Mouse (Mus musculus) frontal cortex, adult 2 months (tissue): ENCODE measurements around the gene Islr. TPM values are rescaled to one million over a fixed set of nuclear protein-coding genes. Genes with fewer than 3 reads are reported as not detected.

Experiments
- DNase-seq, 2 experiments: peaks; one replicate each; pipeline ENCODE4 v3.0.0; 2022; ENCODE audit warnings: low spot score in 1 of 2; ENCODE audit errors: extremely low spot score in 1 of 2
- polyA plus RNA-seq: library from polyadenylated mRNA; depleted of rRNA; stranded (reverse); fragments of >200 nt; gene quantifications from 2 replicates; pipeline ENCODE4 v1.2.3, GENCODE M21; 2012

The Islr gene
- polyA plus RNA-seq, 1 experiment = 108 TPM

GRCm38 (mm10) chr9:58197781-58198701 is 6.1 kb downstream of the Islr start:
- no peak for DNase-seq

DNA sequence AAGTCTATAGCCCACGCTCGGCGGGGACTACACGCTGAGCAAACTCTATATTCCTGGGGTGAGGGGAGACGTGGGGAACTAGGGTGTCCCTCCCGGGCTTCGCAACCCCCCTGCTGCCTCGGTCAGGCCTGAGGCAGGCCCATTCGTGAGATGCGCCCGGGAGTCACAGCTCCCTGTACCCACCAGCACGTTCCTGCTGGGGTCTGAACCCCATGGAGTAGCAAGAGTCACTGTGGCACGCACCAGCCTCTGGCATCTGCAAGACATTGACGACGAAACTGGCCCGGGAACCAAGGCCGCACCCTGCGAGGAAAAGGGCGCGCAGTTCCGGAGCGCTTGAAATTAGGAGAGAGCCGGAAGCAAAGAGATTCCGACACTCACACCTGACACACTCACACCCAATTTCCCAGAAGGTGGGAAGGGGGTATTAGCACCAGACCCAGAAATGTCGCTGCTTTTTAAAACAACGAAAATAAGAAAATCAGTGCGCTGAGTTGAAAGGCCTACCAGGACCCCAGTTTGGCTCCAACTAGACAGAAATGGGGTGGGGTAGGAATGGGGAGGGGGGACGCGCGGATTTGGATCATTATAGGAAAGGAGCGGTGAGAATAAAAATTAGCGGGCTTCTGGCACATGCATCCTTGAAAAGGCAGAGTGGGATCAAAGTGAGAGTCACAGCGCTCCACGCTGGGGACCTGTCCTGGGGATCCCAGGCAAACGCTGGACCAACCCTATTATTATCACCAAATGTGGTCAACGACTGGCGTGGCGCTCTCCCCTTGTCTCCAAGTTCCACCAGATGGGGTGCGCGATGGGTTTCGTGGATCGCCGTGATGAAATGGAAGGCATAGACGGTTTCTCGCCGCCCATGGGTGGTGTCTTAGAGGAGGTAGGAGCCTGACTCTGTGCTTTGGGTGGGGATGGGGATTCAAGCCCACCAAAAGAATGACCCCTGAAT is 7.2 kb downstream of the Islr start:
- no peak for DNase-seq

- DNase-seq = no peak
Measured at GRCm38 (mm10) chr9:58196141-58196540, 8.0 kb downstream of the Islr start.

- no peak for DNase-seq
Measured at GRCm38 (mm10) chr9:58195671-58196070, 8.4 kb downstream of the Islr start.

GRCm38 (mm10) chr9:58194222-58194621 is 9.9 kb downstream of the Islr start:
- DNase-seq = no peak

- no peak for DNase-seq
Measured at GRCm38 (mm10) chr9:58184456-58184855, 19.6 kb downstream of the Islr start.

- DNase-seq = no peak
Measured at GRCm38 (mm10) chr9:58179390-58179789, 24.7 kb downstream of the Islr start.

GRCm38 (mm10) chr9:58177165-58177564 is 26.9 kb downstream of the Islr start:
- DNase-seq = no peak

GRCm38 (mm10) chr9:58175745-58176487 is 28.2 kb downstream of the Islr start:
- DNase-seq = peak; percentile 80

DNA sequence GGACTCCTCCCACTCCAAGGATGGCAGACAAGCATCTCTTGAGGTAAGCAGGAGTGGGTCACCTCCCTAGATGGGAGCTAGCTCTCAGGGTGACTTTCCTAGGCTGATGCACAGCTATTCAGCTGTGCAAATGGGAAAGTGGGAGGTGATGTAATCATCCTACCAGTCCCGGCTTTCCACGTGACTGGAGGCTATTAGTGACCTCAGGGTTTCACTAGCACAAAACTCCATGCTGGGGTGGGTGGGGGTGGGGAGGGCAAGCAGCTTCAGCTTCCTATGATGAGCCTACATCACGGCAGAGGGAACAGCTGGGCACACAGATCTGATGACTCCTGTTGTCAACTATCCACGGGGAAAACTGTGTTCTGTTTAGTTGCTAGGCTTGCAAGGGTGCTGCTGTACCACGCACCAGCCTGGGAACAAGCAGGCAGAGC is 29.3 kb downstream of the Islr start:
- peak in 1 of 2 experiments; percentile 63 for DNase-seq

DNA sequence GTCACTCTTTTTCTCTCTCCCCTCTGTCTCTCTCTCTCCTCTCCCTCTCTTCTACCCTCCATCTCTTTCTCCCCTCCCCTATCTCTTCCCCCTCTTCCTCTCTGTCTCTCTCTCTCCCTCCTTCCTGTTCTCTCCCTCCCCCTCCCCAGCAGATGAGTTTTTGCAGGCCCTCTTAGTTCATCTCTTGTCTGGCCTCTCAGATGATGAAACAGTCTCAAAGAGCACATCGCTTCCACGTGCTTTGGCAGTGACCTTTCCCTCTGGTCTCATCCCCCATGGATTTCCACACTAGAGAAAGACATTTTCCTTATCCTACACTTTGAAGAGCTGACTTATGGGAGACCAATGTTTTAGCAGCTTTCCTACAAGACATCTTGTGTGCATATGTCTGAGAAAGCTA is 31.2 kb downstream of the Islr start:
- no peak for DNase-seq

GRCm38 (mm10) chr9:58169426-58169825 is 34.7 kb downstream of the Islr start:
- no peak for DNase-seq

- no peak for DNase-seq
Measured at GRCm38 (mm10) chr9:58168880-58169279, 35.2 kb downstream of the Islr start.

GRCm38 (mm10) chr9:58165779-58166178 is 38.3 kb downstream of the Islr start:
- DNase-seq = no peak

DNA sequence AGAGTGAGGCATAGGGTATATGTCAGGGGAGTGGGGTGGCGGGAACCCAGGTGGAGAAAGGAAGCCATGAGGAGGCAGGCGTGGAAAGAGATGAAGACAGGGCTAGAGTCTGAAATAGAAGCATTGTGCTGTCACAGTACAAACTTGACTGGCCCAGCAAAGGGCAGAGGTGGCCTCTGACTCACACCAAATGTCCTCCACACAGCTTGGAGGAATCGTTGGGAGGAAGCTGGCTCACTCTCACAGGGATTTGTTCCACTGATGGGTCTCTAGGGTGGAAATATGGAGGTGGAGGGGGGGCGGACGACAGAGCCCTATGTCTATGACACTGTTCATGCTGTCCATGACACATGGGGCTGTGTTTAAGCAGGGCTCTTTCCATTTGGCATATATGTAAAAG is 41.0 kb downstream of the Islr start:
- no peak for DNase-seq

GRCm38 (mm10) chr9:58162173-58162572 is 41.9 kb downstream of the Islr start:
- no peak for DNase-seq

- DNase-seq = no peak
Measured at GRCm38 (mm10) chr9:58160315-58160714, 43.8 kb downstream of the Islr start.

DNA sequence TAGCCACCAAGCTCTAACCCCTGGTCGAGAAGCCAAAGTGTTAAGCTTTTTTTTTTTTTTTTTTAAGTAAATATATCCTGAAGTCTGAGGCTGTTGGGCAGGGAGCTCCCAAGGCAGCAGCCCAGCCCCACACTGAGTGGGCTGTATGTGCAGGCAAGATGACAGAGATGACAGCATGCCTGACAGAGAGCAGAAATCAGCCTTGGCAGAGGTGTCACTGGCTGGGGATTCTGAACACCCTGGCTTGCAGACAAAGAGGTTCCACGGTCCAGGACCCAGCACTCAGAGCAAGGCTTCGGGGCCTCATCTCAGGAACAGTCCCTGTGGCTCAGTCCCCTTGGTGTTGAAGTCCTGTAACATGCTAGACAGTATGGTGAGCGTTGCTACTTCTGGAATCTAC is 44.3 kb downstream of the Islr start:
- DNase-seq = peak in 1 of 2 experiments; percentile 50

- DNase-seq = no peak
Measured at GRCm38 (mm10) chr9:58158541-58159311, 45.4 kb downstream of the Islr start.

- no peak for DNase-seq
Measured at GRCm38 (mm10) chr9:58157838-58158237, 46.3 kb downstream of the Islr start.
